Mouse (Mus musculus) liver, embryonic 14.5 days (tissue): Measurements from ENCODE around the gene Eif4e1b.

ENCODE experiments used
- CTCF ChIP-seq: IDR thresholded peaks from 2 replicates; pipeline ENCODE4 v1.5.1; 2016; ENCODE audit warnings: antibody characterized with exemption, low read depth, control low read depth
- EP300 ChIP-seq: IDR thresholded peaks from 2 replicates; pipeline ENCODE4 v1.6.1; 2016; ENCODE audit warnings: antibody characterized with exemption, low read depth

GRCm38 (mm10) chr13:54818399-54819254, 34.8 kb downstream of the Eif4e1b start:
- TF ChIP-seq CTCF (no peak), EP300 (no peak)
